15 mouse cellular contexts compared by ENCODE assay signal in genomic region chr15:40280551-40280950, GRCm38 (mm10).
A peak's percentile ranks its signal among the peaks of the same experiment; 100 is the strongest.
DNase-seq lines count a peak whose midpoint lies in the region.
"Had no signal": no experiment of that assay in that cellular context is flagged by ENCODE, and none has a peak within 500 bp of the region (broad histone marks: within the 10 kb centered on the region; RNA-seq: fewer than 3 reads in every experiment).

No protein-coding gene starts in this region.

- peak; percentile 44 to 55 for DNase-seq in cerebellum, postnatal 10 days
- DNase-seq in cerebellum, adult 9-11 months: no peak
- DNase-seq in right cerebral cortex, postnatal 10 days (ENCODE audit: low spot score in 2 of 2): peak; percentile 36 to 49
- no peak for DNase-seq in right cerebral cortex, postnatal 14 days
- peak; percentile 56 for DNase-seq in layer of hippocampus, adult 9-11 months
- DNase-seq in heart, adult 9 months (ENCODE audit: low spot score in 2 of 2): no peak
- no peak for DNase-seq in heart, adult 18-20 months
- no peak for DNase-seq in kidney, adult 9 months
- DNase-seq: adrenal gland, adult 8-10 months; cerebellum, adult 11 months; gastrocnemius, postnatal 14 days; kidney, adult 18-20 months; kidney, postnatal 14 days; lung, adult 2 months; thymus, postnatal 14 days had no signal

Comparison
In these comparisons a context has a peak if more than half of its experiments do, and no peak if none do; other contexts are left out.
1. DNase-seq: peak in cerebellum, postnatal 10 days (2 of 2), right cerebral cortex, postnatal 10 days (2 of 2) and layer of hippocampus, adult 9-11 months (single experiment); none in cerebellum, adult 9-11 months (single experiment), right cerebral cortex, postnatal 14 days (single experiment), heart, adult 9 months (0 of 2), heart, adult 18-20 months (0 of 2) and kidney, adult 9 months (single experiment).